Mouse (Mus musculus): Measurements from ENCODE around the gene Gcgr.

- TF ChIP-seq CTCF (IDR thresholded peaks at IDR 0.05; ENCODE audit: control insufficient read depth, insufficient read depth, low read length) (no peak), POLR2A (IDR thresholded peaks at IDR 0.05; ENCODE audit: borderline replicate concordance, control insufficient read depth, low read depth, low read length) (no peak)
Observed at GRCm38 (mm10) chr11:120508290-120508870, 22.1 kb upstream of the Gcgr start.

Data from bone marrow, adult 2 months (tissue).